Mouse (Mus musculus): ENCODE results near the gene Arhgap15.

DNA sequence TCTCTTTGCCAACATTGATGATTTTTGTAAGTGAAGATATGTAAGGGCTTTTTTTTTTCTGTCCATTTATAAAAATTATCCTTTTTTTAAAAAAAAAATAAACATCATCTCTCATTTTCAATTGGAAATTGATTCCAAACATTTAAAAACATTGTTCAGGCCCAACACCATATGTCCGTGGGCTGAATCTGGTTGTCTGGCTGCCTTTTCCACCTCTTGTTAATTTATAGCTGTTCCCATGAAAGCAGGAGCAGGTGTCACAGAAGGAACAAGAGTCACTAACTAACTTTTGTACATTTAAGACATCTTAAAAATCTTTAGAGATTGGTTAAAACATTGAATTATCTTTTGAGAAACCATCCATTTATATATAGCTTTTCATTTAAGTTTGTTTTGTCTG is 15.8 kb downstream of the Arhgap15 start:
- no peak for TF ChIP-seq ZNF384 (IDR thresholded peaks at IDR 0.05; ENCODE audit: low read depth, low read length)
- TF ChIP-seq HCFC1 (IDR thresholded peaks at IDR 0.05; ENCODE audit: borderline replicate concordance, insufficient read depth, low read length), result no peak
- no peak for TF ChIP-seq ZC3H11A (IDR thresholded peaks at IDR 0.05; ENCODE audit: borderline replicate concordance, low read depth, low read length)
- TF ChIP-seq CHD2 (IDR thresholded peaks at IDR 0.05; ENCODE audit: low read depth, low read length), result no peak
